Comparison of ENCODE assay signal across 9 mouse cellular contexts in the genomic region with DNA sequence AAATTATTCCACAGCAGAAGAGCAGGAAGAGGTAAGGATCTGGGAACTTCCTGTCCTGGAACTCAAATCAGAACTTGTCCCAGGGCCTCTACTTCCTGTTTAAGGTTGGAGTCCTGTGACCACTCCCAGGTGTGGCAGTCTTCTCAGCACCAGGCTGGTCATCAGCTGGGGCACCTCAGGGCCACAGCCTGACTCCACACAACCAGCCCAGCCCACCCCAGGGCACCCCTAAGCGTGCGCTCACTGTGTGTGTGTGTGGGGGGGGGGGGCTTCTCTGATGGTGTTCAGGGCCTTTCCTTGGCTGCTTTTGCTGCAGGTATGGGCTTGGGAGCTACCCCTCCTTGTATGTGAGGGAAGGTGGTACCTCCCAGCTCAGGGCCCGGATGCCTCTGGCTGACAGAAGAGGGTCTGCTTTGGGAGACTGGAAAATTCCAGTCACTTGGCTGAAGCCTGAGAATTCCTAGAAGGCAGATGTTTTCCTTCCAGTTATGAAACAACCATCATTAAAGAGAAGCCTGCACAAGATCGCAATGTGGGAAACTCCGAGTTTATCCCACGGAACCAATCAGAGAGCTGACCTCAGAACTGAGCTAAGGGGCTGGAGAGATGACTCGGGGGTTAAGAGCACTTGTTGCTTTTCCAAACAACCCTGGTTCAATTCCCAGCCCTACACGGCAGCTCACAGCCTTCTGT. TPM values are rescaled to one million over a fixed set of nuclear protein-coding genes. Genes with fewer than 3 reads are reported as not detected.
A peak's percentile ranks its signal among the peaks of the same experiment; 100 is the strongest.
DNase-seq lines count a peak whose midpoint lies in the region; ATAC-seq and TF ChIP-seq lines count a peak whose summit lies in the region.
"Had no signal": no experiment of that assay in that cellular context is flagged by ENCODE, and none has a peak within 500 bp of the region (broad histone marks: within the 10 kb centered on the region; RNA-seq: fewer than 3 reads in every experiment).

No protein-coding gene starts in this region.

- 87% methylated on average over 8 of the region's 8 CpGs for WGBS in liver, adult 2 months
- WGBS in liver, embryonic 12.5 days (ENCODE audit: insufficient replicate concordance) = 72% methylated on average over 8 of the region's 8 CpGs
- 81% methylated on average over 8 of the region's 8 CpGs for WGBS in forebrain, embryonic 12.5 days
- WGBS in hindbrain, embryonic 14.5 days = 86% methylated on average over 8 of the region's 8 CpGs

- H3K4me1 ChIP-seq in liver, adult 2 months (ENCODE audit: control insufficient read depth, insufficient read depth, low read length) = no peaks in the 10 kb centered on the region
- peaks cover 49% of the 10 kb centered on the region for H3K4me1 ChIP-seq in liver, embryonic 12.5 days
- peaks cover 22% of the 10 kb centered on the region for H3K4me1 ChIP-seq in forebrain, embryonic 12.5 days
- peaks cover 3% of the 10 kb centered on the region; the same call in 1 of the 2 replicates for H3K4me1 ChIP-seq in hindbrain, embryonic 14.5 days (replicated peaks; ENCODE audit: control insufficient read depth, insufficient read depth, low read length)

- intact Hi-C loops in heart, postnatal 25 days (cut with DNase I) = no loop called here

- no peak for TF ChIP-seq CTCF in liver, adult 2 months (IDR thresholded peaks at IDR 0.05; ENCODE audit: low read depth, low read length)

- H3K36me3 ChIP-seq in liver, adult 2 months (ENCODE audit: control insufficient read depth, insufficient read depth, low read length) = no peaks in the 10 kb centered on the region
- H3K36me3 ChIP-seq in liver, embryonic 12.5 days = no peaks in the 10 kb centered on the region
- no peaks in the 10 kb centered on the region for H3K36me3 ChIP-seq in forebrain, embryonic 12.5 days (replicated peaks)
- no peaks in the 10 kb centered on the region for H3K36me3 ChIP-seq in hindbrain, embryonic 14.5 days (replicated peaks; ENCODE audit: control insufficient read depth, insufficient read depth)

- H3K27ac ChIP-seq in liver, adult 2 months (replicated peaks; ENCODE audit: insufficient read depth, low read depth, low read length) = peak overlapping the region; percentile 42; the same call in 1 of the 2 replicates
- H3K27ac ChIP-seq in liver, embryonic 12.5 days = peak overlapping the region; percentile 6; the same call in 1 of the 2 replicates
- H3K27ac ChIP-seq in forebrain, embryonic 12.5 days = no peak overlapping the region
- no peak overlapping the region for H3K27ac ChIP-seq in hindbrain, embryonic 14.5 days

- TF ChIP-seq POLR2A in liver, adult 2 months (IDR thresholded peaks at IDR 0.05; ENCODE audit: extremely low read depth, insufficient read depth, low read length) = no peak

- DNase-seq in liver, adult 2 months (ENCODE audit: extremely low read depth, low read depth, low spot score) = peak; percentile 46
- DNase-seq in liver = no peak
- peak; percentile 44 for DNase-seq in heart, postnatal 25 days (ENCODE audit: low spot score)
- DNase-seq in yolk sac, embryonic 10.5 days (ENCODE audit: low spot score) = peak; percentile 36
- no peak for DNase-seq in hindbrain, embryonic 14.5 days (ENCODE audit: low spot score)
- DNase-seq in frontal cortex, postnatal 14 days (ENCODE audit: low spot score in 2 of 2) = no peak

- H3K9me3 ChIP-seq in liver, embryonic 12.5 days (replicated peaks) = no peaks in the 10 kb centered on the region
- no peaks in the 10 kb centered on the region for H3K9me3 ChIP-seq in forebrain, embryonic 12.5 days
- no peaks in the 10 kb centered on the region for H3K9me3 ChIP-seq in hindbrain, embryonic 14.5 days (ENCODE audit: control insufficient read depth, low read length)

- H3K4me3 ChIP-seq in liver, adult 2 months (ENCODE audit: insufficient read depth, low read depth, low read length) = no peak overlapping the region
- no peak overlapping the region for H3K4me3 ChIP-seq in liver, embryonic 12.5 days
- no peak overlapping the region for H3K4me3 ChIP-seq in forebrain, embryonic 12.5 days (replicated peaks)
- H3K4me3 ChIP-seq in hindbrain, embryonic 14.5 days (replicated peaks; ENCODE audit: low read length) = no peak overlapping the region

- H3K4me2 ChIP-seq in liver, embryonic 12.5 days = no peak overlapping the region
- H3K4me2 ChIP-seq in forebrain, embryonic 12.5 days = no peak overlapping the region
- H3K4me2 ChIP-seq in hindbrain, embryonic 14.5 days (replicated peaks) = no peak overlapping the region

- H3K9ac ChIP-seq in liver, adult 2 months (ENCODE audit: low read depth, low read length) = no peak overlapping the region
- no peak overlapping the region for H3K9ac ChIP-seq in liver, embryonic 12.5 days
- H3K9ac ChIP-seq in forebrain, embryonic 12.5 days = no peak overlapping the region
- H3K9ac ChIP-seq in hindbrain, embryonic 14.5 days = no peak overlapping the region

- H3K79me2 ChIP-seq in liver, adult 2 months (ENCODE audit: control insufficient read depth, insufficient read depth, low read length) = no peaks in the 10 kb centered on the region

- no peaks in the 10 kb centered on the region for H3K27me3 ChIP-seq in liver, adult 2 months (ENCODE audit: control insufficient read depth, insufficient read depth, low read length)
- H3K27me3 ChIP-seq in liver, embryonic 12.5 days (replicated peaks) = 0 out of 2 replicates have a peak, but pooled peaks cover 10% of the 10 kb centered on the region
- peaks cover 37% of the 10 kb centered on the region for H3K27me3 ChIP-seq in forebrain, embryonic 12.5 days
- H3K27me3 ChIP-seq in hindbrain, embryonic 14.5 days (ENCODE audit: control insufficient read depth, insufficient read depth, low read length) = 0 out of 2 replicates have a peak, but pooled peaks cover 5% of the 10 kb centered on the region

- no peak for ATAC-seq in liver, embryonic 12.5 days
- ATAC-seq in forebrain, embryonic 12.5 days (ENCODE audit: low FRiP score) = no peak
- no peak for ATAC-seq in hindbrain, embryonic 14.5 days (ENCODE audit: low FRiP score)

RNA-seq across cellular contexts. Expression of gene Ifitm1, which starts 4.6 kb away (rescaled TPM):
- total RNA-seq in liver, adult 2 months (2014; rRNA removed) = 11.2 and 11.3 TPM in 2 replicates
- 48.6 and 79.4 TPM in 2 replicates for polyA plus RNA-seq in liver, adult 2 months (2012; rRNA removed)
- total RNA-seq in heart, postnatal 25 days (2021) = 1 to 10 TPM; 1.6 to 2.8 TPM
- 19.5 and 23.4 TPM in 2 replicates for polyA plus RNA-seq in liver, embryonic 12.5 days (2016; fragmentation: Nextera tagmentation; extraction: Ambion mirVana)
- 5.8 and 6.2 TPM in 2 replicates for polyA plus RNA-seq in forebrain, embryonic 12.5 days (2016; fragmentation: Nextera tagmentation; extraction: Ambion mirVana)
- polyA plus RNA-seq in hindbrain, embryonic 14.5 days (2014; fragmentation: Nextera tagmentation; extraction: Ambion mirVana) = 16.8 and 21.9 TPM in 2 replicates

RNA-seq across cellular contexts. Expression of gene Ifitm2, which starts 15.8 kb away (rescaled TPM):
- 270 and 282 TPM in 2 replicates for total RNA-seq in liver, adult 2 months (2014; rRNA removed)
- polyA plus RNA-seq in liver, adult 2 months (2012; rRNA removed) = 968 and 1,028 TPM in 2 replicates
- total RNA-seq in heart, postnatal 25 days (2021) = 100 to 1,000 TPM in 1 of 2 experiments, 10 to 100 TPM in 1; 96.7 to 116 TPM
- 355 TPM in 2 replicates for polyA plus RNA-seq in liver, embryonic 12.5 days (2016; fragmentation: Nextera tagmentation; extraction: Ambion mirVana)
- 178 and 217 TPM in 2 replicates for polyA plus RNA-seq in forebrain, embryonic 12.5 days (2016; fragmentation: Nextera tagmentation; extraction: Ambion mirVana)
- 201 and 234 TPM in 2 replicates for polyA plus RNA-seq in hindbrain, embryonic 14.5 days (2014; fragmentation: Nextera tagmentation; extraction: Ambion mirVana)

RNA-seq across cellular contexts. Expression of gene Gm45717, which starts 15.9 kb away (rescaled TPM):
- not detected in 2 replicates for total RNA-seq in liver, adult 2 months (2014; rRNA removed)
- polyA plus RNA-seq in liver, adult 2 months (2012; rRNA removed) = not detected in 2 replicates
- not detected for total RNA-seq in heart, postnatal 25 days (2021)
- not detected in 2 replicates for polyA plus RNA-seq in liver, embryonic 12.5 days (2016; fragmentation: Nextera tagmentation; extraction: Ambion mirVana)
- polyA plus RNA-seq in forebrain, embryonic 12.5 days (2016; fragmentation: Nextera tagmentation; extraction: Ambion mirVana) = not detected in 2 replicates
- polyA plus RNA-seq in hindbrain, embryonic 14.5 days (2014; fragmentation: Nextera tagmentation; extraction: Ambion mirVana) = not detected in 2 replicates
- total RNA-seq: layer of hippocampus, adult 18-20 months had no signal

RNA-seq across cellular contexts. Expression of gene Ifitm5, which starts 21.5 kb away (rescaled TPM):
- 0.40 and 0.55 TPM in 2 replicates for total RNA-seq in liver, adult 2 months (2014; rRNA removed)
- polyA plus RNA-seq in liver, adult 2 months (2012; rRNA removed) = 0.76 and 1.0 TPM in 2 replicates
- total RNA-seq in heart, postnatal 25 days (2021) = under 1 TPM; 0.47 to 0.59 TPM
- polyA plus RNA-seq in liver, embryonic 12.5 days (2016; fragmentation: Nextera tagmentation; extraction: Ambion mirVana) = 0.94 and 0.99 TPM in 2 replicates
- 0.78 and 1.4 TPM in 2 replicates for polyA plus RNA-seq in forebrain, embryonic 12.5 days (2016; fragmentation: Nextera tagmentation; extraction: Ambion mirVana)
- polyA plus RNA-seq in hindbrain, embryonic 14.5 days (2014; fragmentation: Nextera tagmentation; extraction: Ambion mirVana) = 0.55 TPM in 1 of 2 replicates, not detected in the other
- total RNA-seq: layer of hippocampus, adult 18-20 months had no signal

RNA-seq across cellular contexts. Expression of gene Pgghg, which starts 30.4 kb away (rescaled TPM):
- total RNA-seq in liver, adult 2 months (2014; rRNA removed) = 16.6 and 19.1 TPM in 2 replicates
- 41.3 and 43.3 TPM in 2 replicates for polyA plus RNA-seq in liver, adult 2 months (2012; rRNA removed)
- total RNA-seq in heart, postnatal 25 days (2021) = 1 to 10 TPM; 4.6 to 5.2 TPM
- polyA plus RNA-seq in liver, embryonic 12.5 days (2016; fragmentation: Nextera tagmentation; extraction: Ambion mirVana) = 7.8 and 7.9 TPM in 2 replicates
- 12.7 and 12.9 TPM in 2 replicates for polyA plus RNA-seq in forebrain, embryonic 12.5 days (2016; fragmentation: Nextera tagmentation; extraction: Ambion mirVana)
- 8.2 and 9.2 TPM in 2 replicates for polyA plus RNA-seq in hindbrain, embryonic 14.5 days (2014; fragmentation: Nextera tagmentation; extraction: Ambion mirVana)

Comparison
In these comparisons a context has a peak if more than half of its experiments do, and no peak if none do; other contexts are left out.
1. DNase-seq: peak in liver, adult 2 months (single experiment), heart, postnatal 25 days (single experiment) and yolk sac, embryonic 10.5 days (single experiment); none in liver (single experiment), hindbrain, embryonic 14.5 days (single experiment) and frontal cortex, postnatal 14 days (0 of 2).
2. H3K27ac ChIP-seq: peak in liver, adult 2 months (single experiment) and liver, embryonic 12.5 days (single experiment); none in forebrain, embryonic 12.5 days (single experiment) and hindbrain, embryonic 14.5 days (single experiment).